Mouse (Mus musculus) lung, adult 10 weeks (tissue): ENCODE results near the gene Olfr1239. TPM values are rescaled to one million over a fixed set of nuclear protein-coding genes. Genes with fewer than 3 reads are reported as not detected.

Source experiments
- polyA plus RNA-seq: library from polyadenylated mRNA; stranded (reverse); fragments of 350-450 nt; fragmentation: Illumina TruSeq; extraction: RNeasy Lipid Tissue Mini Kit (QIAGEN cat#74804); gene quantifications from one replicate; pipeline ENCODE4 v1.2.3, GENCODE M21; 2014; ENCODE audit warnings: low read depth, low replicate concordance; ENCODE audit not compliant: insufficient read depth

Gene Olfr1239
- not detected for polyA plus RNA-seq

GRCm38 (mm10) chr2:89420307-89420706 is at the start of gene Olfr1239:
TSS of gene Olfr1239 (minus strand) at chr2:89420407.

DNA sequence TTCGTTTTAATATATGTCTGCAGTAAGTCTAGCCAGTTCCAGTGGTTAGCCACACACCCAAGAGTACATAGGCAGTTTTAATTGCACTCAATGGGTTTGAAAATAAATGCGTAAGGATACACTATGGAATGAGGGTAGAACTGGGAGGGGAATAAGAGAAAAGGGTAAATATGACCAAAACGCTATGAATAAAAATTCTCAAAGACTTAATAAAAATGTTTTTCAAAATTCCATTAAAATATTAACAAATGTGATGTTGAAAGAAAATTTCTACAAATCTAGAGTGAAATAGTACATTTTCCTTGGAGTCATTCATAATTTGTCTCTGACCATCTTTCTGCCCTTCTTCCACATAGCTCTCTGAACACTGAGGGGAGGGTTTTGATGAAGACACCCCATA is 22.7 kb upstream of the Olfr1239 start, which contains the start of gene Olfr1240:
Gene Olfr1240 (minus strand): TSS at position 101 of the 400 bp plus-strand sequence.

DNA sequence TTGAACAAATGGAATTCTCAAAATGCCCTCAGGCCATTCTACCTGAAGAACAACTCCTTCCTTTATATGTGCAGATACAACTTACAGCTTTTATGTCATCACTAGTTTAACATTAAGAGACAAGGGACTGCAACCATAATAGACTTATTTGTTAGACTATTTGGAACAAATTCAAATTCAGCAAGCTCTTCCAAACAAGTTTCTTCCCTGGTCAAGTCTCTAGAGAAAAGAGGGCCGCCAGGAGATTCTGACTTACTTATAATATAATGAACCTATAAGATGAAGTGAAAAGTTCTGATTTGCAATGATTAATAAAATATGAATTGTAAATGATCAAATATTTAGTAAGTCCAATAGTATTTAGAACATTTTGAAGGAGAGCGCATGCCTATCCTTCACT is 10.6 kb downstream of the Olfr1239 start, which contains the start of gene Olfr1238:
Gene Olfr1238 (minus strand): TSS at position 101 of the 400 bp plus-strand sequence.

Other genes starting within 250 kb of the Olfr1239 start
- not detected for gene Olfr1225, start 245.7 kb downstream of the Olfr1239 start, polyA plus RNA-seq
- gene Olfr1226, start 220.4 kb downstream of the Olfr1239 start, polyA plus RNA-seq, result not detected
- gene Olfr1228, start 166.3 kb downstream of the Olfr1239 start, polyA plus RNA-seq, result not detected
- not detected for gene Olfr1229, start 132.4 kb downstream of the Olfr1239 start, polyA plus RNA-seq
- gene Olfr1230, start 123.1 kb downstream of the Olfr1239 start, polyA plus RNA-seq, result not detected
- not detected for gene Olfr1231, start 113.3 kb downstream of the Olfr1239 start, polyA plus RNA-seq
- not detected for gene Olfr1232, start 90.7 kb downstream of the Olfr1239 start, polyA plus RNA-seq
- gene Olfr1233, start 78.0 kb downstream of the Olfr1239 start, polyA plus RNA-seq, result not detected
- gene Olfr1234, start 55.5 kb downstream of the Olfr1239 start, polyA plus RNA-seq, result not detected
- not detected for gene Olfr1238, start 10.7 kb downstream of the Olfr1239 start, polyA plus RNA-seq
- gene Olfr1240, start 22.6 kb upstream of the Olfr1239 start, polyA plus RNA-seq, result not detected
- not detected for gene Olfr1241, start 66.7 kb upstream of the Olfr1239 start, polyA plus RNA-seq
- not detected for gene Olfr1242, start 77.9 kb upstream of the Olfr1239 start, polyA plus RNA-seq
- not detected for gene Olfr1243, start 111.1 kb upstream of the Olfr1239 start, polyA plus RNA-seq
- gene Olfr1245, start 158.0 kb upstream of the Olfr1239 start, polyA plus RNA-seq, result not detected
- gene Olfr1246, start 172.8 kb upstream of the Olfr1239 start, polyA plus RNA-seq, result not detected
- gene Olfr1247, start 193.7 kb upstream of the Olfr1239 start, polyA plus RNA-seq, result not detected
- not detected for gene Olfr1248, start 197.8 kb upstream of the Olfr1239 start, polyA plus RNA-seq
- not detected for gene Olfr1249, start 214.6 kb upstream of the Olfr1239 start, polyA plus RNA-seq
- gene Olfr1250, start 241.1 kb upstream of the Olfr1239 start, polyA plus RNA-seq, result not detected